Mouse (Mus musculus) intestine, embryonic 16.5 days (tissue): ENCODE results near the gene Tmem232. TPM values are rescaled to one million over a fixed set of nuclear protein-coding genes. Genes with fewer than 3 reads are reported as not detected.

Experiments
- ATAC-seq: fragments of 200-750 bp; cut with Nextera tagmentation; 2 replicates; pipeline ENCODE4 v1.8.0; 2017; ENCODE audit warnings: moderate TSS enrichment, moderate library complexity
- H3K27ac ChIP-seq: fragments of 300-500 bp; sonication (generic); 2 replicates; pipeline ENCODE4 v1.5.1; 2014; ENCODE audit warnings: mild to moderate bottlenecking, low read length
- H3K27me3 ChIP-seq: fragments of 300-500 bp; sonication (generic); replicated peaks from 2 replicates; pipeline ENCODE4 v1.6.1; 2014; ENCODE audit warnings: low read length, control low read depth, mixed read lengths; ENCODE audit not compliant: control insufficient read depth, insufficient read depth
- H3K36me3 ChIP-seq: fragments of 300-500 bp; sonication (generic); 2 replicates; pipeline ENCODE4 v1.6.1; 2014; ENCODE audit warnings: low read length, control low read depth; ENCODE audit not compliant: control insufficient read depth, insufficient read depth
- H3K4me1 ChIP-seq: fragments of 300-500 bp; sonication (generic); 2 replicates; pipeline ENCODE4 v1.6.1; 2014; ENCODE audit warnings: low read length, control low read depth, mixed read lengths; ENCODE audit not compliant: control insufficient read depth, insufficient read depth
- H3K4me2 ChIP-seq: fragments of 300-500 bp; sonication (generic); 2 replicates; pipeline ENCODE4 v1.6.1; 2014; ENCODE audit warnings: low read depth, low read length, control low read depth
- H3K4me3 ChIP-seq: fragments of 300-500 bp; sonication (generic); 2 replicates; pipeline ENCODE4 v1.5.1; 2014; ENCODE audit warnings: mild to moderate bottlenecking, low read length
- H3K9ac ChIP-seq: fragments of 300-500 bp; sonication (generic); 2 replicates; pipeline ENCODE4 v1.6.1; 2014; ENCODE audit warnings: low read depth, low read length
- H3K9me3 ChIP-seq: fragments of 300-500 bp; sonication (generic); 2 replicates; pipeline ENCODE4 v1.6.1; 2016; ENCODE audit warnings: low read length, control low read depth; ENCODE audit not compliant: control insufficient read depth
- WGBS: fragments of 180-500 bp; shearing (Covaris S2); extraction: QIAGEN DNeasy Blood & Tissue Kit; methylation state at CpG from one replicate; pipeline ENCODE4 v1.1.7; 2014; 5-methylcytosine and 5-hydroxymethylcytosine counted together
- polyA plus RNA-seq: library from polyadenylated mRNA; unstranded; fragments of >200 nt; fragmentation: Nextera tagmentation; extraction: Ambion mirVana; gene quantifications from 2 replicates; pipeline ENCODE4 v1.2.1, GENCODE M21; 2015

The Tmem232 gene
- polyA plus RNA-seq: not detected in 2 replicates

DNA sequence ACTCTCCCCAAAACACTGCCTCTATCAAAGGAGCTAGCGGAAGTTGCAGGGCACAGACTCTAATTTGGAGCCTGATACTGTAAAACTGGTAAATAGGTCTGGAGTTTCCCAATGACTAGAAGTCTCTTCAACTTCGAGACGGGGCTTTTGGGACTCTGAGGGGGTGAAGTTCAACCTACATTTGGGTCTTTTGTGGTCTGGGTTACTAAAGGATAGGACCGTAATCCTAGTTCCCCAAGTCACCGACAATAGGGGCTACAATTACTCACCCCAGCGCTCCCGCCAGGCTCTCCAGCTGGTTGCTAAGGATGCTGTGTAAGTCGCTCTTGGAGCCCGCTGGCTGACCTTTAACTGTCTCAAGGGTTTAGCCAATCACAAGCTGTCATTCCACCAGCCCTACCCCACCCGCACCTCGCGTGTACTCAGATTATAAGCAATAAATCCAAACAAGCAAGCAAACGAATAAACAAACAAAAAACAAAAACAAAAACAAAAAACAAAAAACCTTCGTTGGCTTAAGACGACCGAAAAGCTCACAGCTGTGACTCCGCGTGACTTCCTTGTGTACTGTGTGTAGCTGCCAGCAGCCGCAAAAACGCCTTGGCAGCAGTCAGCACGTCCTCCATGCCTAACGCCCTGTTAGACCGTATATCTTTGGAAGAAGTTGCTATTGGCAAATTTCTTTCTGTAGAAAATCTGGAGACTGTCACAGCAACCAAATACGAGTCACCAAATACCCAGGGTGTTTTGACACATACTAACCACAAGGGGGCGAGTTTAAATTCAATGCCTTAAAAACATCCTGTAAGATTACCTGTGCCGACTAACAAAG lies at the start of gene Tmem232:
TSS of gene Tmem232 (minus strand) at position 342 of the 832 bp plus-strand sequence.
- Histone ChIP-seq H3K9me3 (no peaks in the 10 kb centered on the region), H3K27me3 (no peaks in the 10 kb centered on the region), H3K4me2 (peak within 1 kb of the TSS; percentile 42), H3K27ac (no peak within 1 kb of the TSS), H3K9ac (0 out of 2 replicates have a peak within 1 kb of the TSS, but pooled peaks have one; percentile 17), H3K36me3 (no peaks in the 10 kb centered on the region), H3K4me1 (0 out of 2 replicates have a peak, but pooled peaks cover 3% of the 10 kb centered on the region), H3K4me3 (peak within 1 kb of the TSS; percentile 25)
- 18% methylated on average over 26 of the region's 26 CpGs for WGBS
- peak; percentile 87 for ATAC-seq

GRCm38 (mm10) chr17:65586892-65587291 lies 46.3 kb upstream of the Tmem232 start:
- 71% methylated on average over 3 of the region's 3 CpGs for WGBS
- ATAC-seq: peak; percentile 70
- no peak overlapping the region for H3K27ac ChIP-seq
- H3K9ac ChIP-seq: no peak overlapping the region
- no peak overlapping the region for H3K4me2 ChIP-seq
- no peak overlapping the region for H3K4me3 ChIP-seq
- H3K27me3 ChIP-seq: no peaks in the 10 kb centered on the region
- 0 out of 2 replicates have a peak, but pooled peaks cover 3% of the 10 kb centered on the region for H3K36me3 ChIP-seq
- H3K9me3 ChIP-seq: no peaks in the 10 kb centered on the region
- no peaks in the 10 kb centered on the region for H3K4me1 ChIP-seq

DNA sequence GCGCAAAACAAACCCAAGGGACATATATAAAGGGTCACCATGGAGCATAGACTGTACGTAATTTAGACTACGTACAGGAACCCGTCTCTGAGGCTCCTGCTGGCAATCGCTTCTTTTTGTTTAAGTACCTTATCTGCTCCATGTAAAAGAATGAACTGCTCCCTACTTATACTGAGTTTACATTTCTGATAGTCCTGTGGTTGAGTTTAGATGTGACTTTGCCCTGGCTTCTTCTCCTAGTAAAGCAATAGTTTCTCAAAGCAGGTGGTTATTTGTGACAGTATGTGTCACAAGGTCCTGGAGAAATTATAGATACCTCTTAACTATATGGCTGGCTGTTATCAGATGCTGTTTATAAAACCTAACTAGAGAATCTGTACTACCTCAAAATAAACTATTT lies 40.9 kb upstream of the Tmem232 start:
- Histone ChIP-seq H3K27ac (peak overlapping the region; percentile 37; the same call in 1 of the 2 replicates), H3K9me3 (no peaks in the 10 kb centered on the region), H3K9ac (no peak overlapping the region), H3K4me1 (no peaks in the 10 kb centered on the region), H3K27me3 (no peaks in the 10 kb centered on the region), H3K4me2 (no peak overlapping the region), H3K4me3 (no peak overlapping the region), H3K36me3 (0 out of 2 replicates have a peak, but pooled peaks cover 3% of the 10 kb centered on the region)
- 77% methylated on average over 5 of the region's 5 CpGs for WGBS
- peak; percentile 74 for ATAC-seq

DNA sequence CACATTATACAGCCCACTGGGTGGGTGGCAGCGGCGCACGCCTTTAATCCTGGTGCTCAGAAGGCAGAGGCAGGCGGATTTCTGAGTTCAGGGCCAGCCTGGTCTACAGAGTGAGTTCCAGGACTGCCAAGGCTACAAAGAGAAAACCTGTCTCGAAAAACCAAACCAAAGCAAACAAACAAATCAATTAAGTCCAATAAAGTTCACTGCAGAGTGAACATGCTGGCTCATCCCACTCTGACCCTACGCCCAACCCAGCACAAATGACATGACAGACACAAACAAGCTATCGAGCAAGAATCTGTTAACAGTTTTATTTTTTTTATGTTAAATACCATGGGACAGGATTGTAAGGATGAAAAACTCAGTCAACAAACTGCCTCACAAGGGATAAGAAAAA lies 39.2 kb upstream of the Tmem232 start:
- H3K9ac ChIP-seq: no peak overlapping the region
- H3K36me3 ChIP-seq: 0 out of 2 replicates have a peak, but pooled peaks cover 3% of the 10 kb centered on the region
- H3K27me3 ChIP-seq: no peaks in the 10 kb centered on the region
- H3K4me2 ChIP-seq: no peak overlapping the region
- no peaks in the 10 kb centered on the region for H3K9me3 ChIP-seq
- H3K27ac ChIP-seq: no peak overlapping the region
- WGBS: 92% methylated on average over 7 of the region's 7 CpGs
- no peaks in the 10 kb centered on the region for H3K4me1 ChIP-seq
- ATAC-seq: no peak
- H3K4me3 ChIP-seq: no peak overlapping the region

DNA sequence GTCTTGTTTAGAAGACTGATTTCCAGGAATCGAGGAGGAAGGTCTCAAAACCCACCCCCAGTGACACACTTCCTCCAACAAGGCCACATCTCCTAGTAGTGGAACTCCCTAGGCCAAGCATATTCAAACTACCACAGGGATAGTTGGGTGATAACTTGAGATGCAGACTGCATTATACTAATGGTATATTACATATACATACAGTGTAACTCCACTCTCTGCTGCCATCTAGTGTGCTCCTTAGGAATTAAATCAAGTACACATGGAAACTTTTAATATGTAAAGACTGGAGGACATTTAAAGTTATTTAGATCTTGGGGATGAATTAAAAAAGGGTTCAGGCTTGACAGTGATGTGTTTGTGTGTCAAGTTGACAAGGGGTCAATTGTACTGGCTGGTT lies 34.8 kb upstream of the Tmem232 start:
- ATAC-seq: peak; percentile 57
- Histone ChIP-seq H3K9ac (no peak overlapping the region), H3K27me3 (no peaks in the 10 kb centered on the region), H3K4me3 (no peak overlapping the region), H3K9me3 (no peaks in the 10 kb centered on the region), H3K27ac (no peak overlapping the region), H3K36me3 (0 out of 2 replicates have a peak, but pooled peaks cover 3% of the 10 kb centered on the region), H3K4me2 (no peak overlapping the region), H3K4me1 (no peaks in the 10 kb centered on the region)
- 61% methylated on average over 1 of the region's 1 CpGs for WGBS

DNA sequence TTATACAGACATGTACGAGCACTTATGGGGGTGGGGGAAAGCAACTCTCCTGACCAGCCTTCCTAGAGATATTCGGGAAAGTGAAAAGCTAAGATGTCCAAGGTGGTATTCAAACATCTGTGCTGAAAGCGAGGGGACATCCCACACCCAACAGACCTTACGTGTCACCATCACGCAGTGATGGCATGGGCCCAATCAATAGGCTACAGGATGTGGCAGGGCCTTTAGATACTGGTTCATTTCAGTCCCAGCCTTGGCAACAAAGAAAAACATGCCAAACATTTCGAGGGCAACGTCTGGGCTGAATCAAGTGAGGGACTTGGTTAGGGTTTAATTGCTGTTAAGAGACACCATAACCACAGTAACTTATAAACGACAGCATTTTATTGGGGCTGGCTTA lies 34.3 kb upstream of the Tmem232 start:
- H3K4me2 ChIP-seq: no peak overlapping the region
- H3K36me3 ChIP-seq: 0 out of 2 replicates have a peak, but pooled peaks cover 3% of the 10 kb centered on the region
- H3K27me3 ChIP-seq: no peaks in the 10 kb centered on the region
- WGBS: 72% methylated on average over 8 of the region's 8 CpGs
- 0 out of 2 replicates have a peak, but pooled peaks have one; percentile 16 for ATAC-seq
- H3K4me1 ChIP-seq: no peaks in the 10 kb centered on the region
- H3K9ac ChIP-seq: no peak overlapping the region
- no peak overlapping the region for H3K4me3 ChIP-seq
- no peaks in the 10 kb centered on the region for H3K9me3 ChIP-seq
- H3K27ac ChIP-seq: no peak overlapping the region

DNA sequence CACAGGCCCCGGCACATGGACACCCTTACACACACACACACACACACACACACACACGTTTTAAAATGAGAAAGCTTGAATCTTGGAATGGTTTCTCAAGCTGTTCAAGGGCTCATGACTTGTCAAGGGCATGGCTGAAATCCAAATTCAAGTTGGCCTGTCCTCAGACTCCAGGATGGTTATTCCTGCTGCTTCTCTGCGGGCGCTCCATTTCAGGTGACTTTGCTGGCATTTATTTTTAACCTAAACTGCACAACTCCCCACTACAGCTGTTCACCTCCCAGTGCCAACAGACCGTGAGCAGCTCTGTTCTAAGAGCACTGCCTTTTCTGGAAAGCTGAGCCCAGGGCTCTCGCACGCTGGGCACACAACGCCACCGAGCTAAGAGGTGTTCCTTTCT lies 31.3 kb upstream of the Tmem232 start:
- H3K27me3 ChIP-seq: no peaks in the 10 kb centered on the region
- H3K9ac ChIP-seq: no peak overlapping the region
- no peaks in the 10 kb centered on the region for H3K36me3 ChIP-seq
- no peak for ATAC-seq
- H3K4me3 ChIP-seq: no peak overlapping the region
- no peaks in the 10 kb centered on the region for H3K4me1 ChIP-seq
- H3K27ac ChIP-seq: no peak overlapping the region
- H3K4me2 ChIP-seq: no peak overlapping the region
- WGBS: 85% methylated on average over 9 of the region's 9 CpGs
- H3K9me3 ChIP-seq: no peaks in the 10 kb centered on the region

GRCm38 (mm10) chr17:65571466-65571865 lies 30.9 kb upstream of the Tmem232 start:
- ATAC-seq: no peak
- H3K9me3 ChIP-seq: no peaks in the 10 kb centered on the region
- WGBS: 82% methylated on average over 8 of the region's 8 CpGs

DNA sequence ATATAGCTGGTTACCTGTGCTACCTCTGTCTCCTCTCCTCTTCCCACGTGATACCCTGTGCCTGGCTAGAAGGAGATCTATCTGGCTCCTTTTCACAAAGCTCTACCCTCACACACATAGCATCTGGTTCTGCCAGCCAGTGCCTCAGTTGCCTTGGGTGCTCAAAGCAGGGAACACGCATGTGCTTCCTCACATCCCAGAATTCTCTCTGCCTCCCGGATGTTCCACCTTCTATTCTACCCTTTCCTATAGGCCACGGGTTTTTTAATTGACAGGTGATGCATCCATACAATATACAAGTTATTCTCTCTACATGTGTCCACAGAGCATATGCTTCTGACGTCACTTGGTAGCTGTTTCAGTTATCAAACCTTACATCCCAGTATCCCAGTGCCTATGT lies 23.6 kb upstream of the Tmem232 start:
- no peaks in the 10 kb centered on the region for H3K27me3 ChIP-seq
- no peaks in the 10 kb centered on the region for H3K4me1 ChIP-seq
- no peaks in the 10 kb centered on the region for H3K36me3 ChIP-seq
- ATAC-seq: no peak
- H3K9me3 ChIP-seq: no peaks in the 10 kb centered on the region
- WGBS: 71% methylated on average over 5 of the region's 5 CpGs
- no peak overlapping the region for H3K4me3 ChIP-seq
- no peak overlapping the region for H3K4me2 ChIP-seq
- no peak overlapping the region for H3K27ac ChIP-seq
- H3K9ac ChIP-seq: no peak overlapping the region

More at GRCm38 (mm10) chr17:65571466-65571865, 30.9 kb upstream of the Tmem232 start:
- H3K4me3 ChIP-seq: no peak overlapping the region
- H3K36me3 ChIP-seq: no peaks in the 10 kb centered on the region
- H3K4me2 ChIP-seq: no peak overlapping the region
- H3K27me3 ChIP-seq: no peaks in the 10 kb centered on the region
- H3K27ac ChIP-seq: no peak overlapping the region
- H3K9ac ChIP-seq: no peak overlapping the region
- no peaks in the 10 kb centered on the region for H3K4me1 ChIP-seq
